Mouse (Mus musculus) monocyte, adult 2 months (primary cell): ENCODE results near the gene Olfr1230.

ENCODE experiments used
- DNase-seq, 2 experiments: peaks; one replicate each; pipeline ENCODE4 v3.0.0; 2022; ENCODE audit warnings: low spot score in 2 of 2, low read depth in 1 of 2

The Olfr1230 gene

DNA sequence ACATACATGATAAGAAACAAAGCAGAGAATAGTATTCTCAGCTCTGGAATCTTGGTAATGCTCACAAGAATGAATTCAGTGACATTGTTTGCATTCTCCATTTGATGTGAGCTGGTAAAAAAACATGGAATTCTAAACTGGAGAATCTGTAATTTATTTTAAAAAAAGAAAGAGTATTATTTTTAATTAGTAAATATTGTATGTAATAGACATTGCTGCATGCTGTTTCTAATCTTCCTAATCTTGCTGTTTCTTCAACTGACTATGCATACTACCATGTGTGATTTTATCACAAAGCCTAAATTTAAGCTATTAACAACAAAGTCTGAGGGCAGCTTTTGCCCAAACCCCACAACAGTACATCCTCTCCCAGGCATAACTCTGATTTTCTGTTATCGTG, at the start of gene Olfr1230:
Gene Olfr1230 (minus strand): TSS at position 101 of the 400 bp plus-strand sequence.
- DNase-seq, result no peak

DNA sequence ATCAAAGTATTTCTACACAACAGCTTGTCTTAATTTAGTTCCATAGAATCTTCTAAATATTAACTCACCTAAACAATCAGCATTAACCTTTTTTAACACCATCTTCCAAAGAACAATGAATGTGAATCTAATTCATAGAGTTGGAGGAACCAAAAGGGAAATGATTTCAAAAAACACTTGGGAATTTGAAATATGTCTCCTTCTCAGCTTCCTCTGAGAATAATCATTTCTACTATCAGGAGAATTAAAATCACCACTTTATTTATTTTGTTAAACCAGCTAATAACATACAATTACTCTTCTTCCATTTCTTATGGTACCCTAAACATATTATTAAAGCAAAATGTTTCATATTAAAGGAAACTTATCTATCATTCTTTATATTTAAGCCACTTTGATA, 45.2 kb upstream of the Olfr1230 start, which contains the start of gene Olfr1233:
Gene Olfr1233 (minus strand): TSS at position 101 of the 400 bp plus-strand sequence.
- no peak for DNase-seq

DNA sequence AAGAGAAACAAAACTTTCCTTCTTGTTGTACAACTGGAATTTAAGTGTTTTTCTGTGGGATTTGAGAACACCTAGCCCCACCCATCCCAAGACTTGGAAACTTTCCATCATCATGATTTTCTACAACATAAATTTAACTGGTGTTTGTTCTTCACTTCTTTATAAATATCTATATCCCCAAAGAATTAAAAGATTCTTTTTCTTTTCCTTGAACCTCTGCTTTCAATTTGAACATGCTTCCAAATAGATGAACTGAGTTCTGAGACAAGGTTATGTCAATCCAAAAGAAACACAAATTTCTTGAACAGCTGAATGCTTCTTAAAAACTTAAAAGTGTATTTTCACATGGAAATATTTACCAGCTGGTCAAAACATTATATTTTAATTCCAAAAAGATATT, 32.5 kb upstream of the Olfr1230 start, which contains the start of gene Olfr1232:
Gene Olfr1232 (minus strand): TSS at position 101 of the 400 bp plus-strand sequence.
- no peak for DNase-seq

DNA sequence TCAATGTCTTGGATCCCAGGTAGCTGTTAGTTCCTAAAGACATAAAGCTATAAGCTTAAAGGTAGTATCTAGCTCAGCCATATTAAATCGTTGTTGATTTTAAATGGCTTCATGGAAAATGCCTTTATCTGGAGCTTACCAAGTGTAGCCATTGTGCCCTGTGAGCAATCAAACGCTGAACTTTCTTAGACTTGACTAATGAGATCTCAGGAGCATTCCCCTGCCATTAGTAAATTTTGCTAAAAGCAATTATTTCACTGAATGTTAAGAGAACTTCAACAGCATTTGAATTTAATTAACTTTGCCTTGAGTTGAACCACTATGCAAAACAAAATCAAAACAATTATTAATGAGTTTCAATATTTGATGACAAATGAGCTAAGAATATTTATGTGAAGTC, 9.9 kb upstream of the Olfr1230 start, which contains the start of gene Olfr1231:
Gene Olfr1231 (minus strand): TSS at position 101 of the 400 bp plus-strand sequence.
- DNase-seq, result no peak

DNA sequence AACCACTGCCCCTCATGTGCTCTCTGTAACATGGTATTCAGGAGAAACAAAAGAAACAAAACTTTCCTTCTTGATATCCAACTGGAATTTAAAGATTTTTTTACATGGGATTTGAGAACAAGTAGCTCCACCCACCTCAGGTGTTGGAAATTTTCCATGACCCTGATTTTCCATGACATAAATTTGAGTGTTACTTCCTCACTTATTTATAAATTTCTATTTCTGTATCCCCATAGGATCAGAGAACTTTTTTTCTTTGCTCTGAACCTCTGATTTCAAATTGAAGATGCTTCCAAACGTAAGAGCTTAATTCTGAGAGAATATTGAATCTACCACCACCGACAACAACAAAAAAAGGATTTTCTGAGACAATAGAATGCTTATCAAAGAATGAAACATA, 9.2 kb downstream of the Olfr1230 start, which contains the start of gene Olfr1229:
Gene Olfr1229 (minus strand): TSS at position 101 of the 400 bp plus-strand sequence.
- DNase-seq, result no peak

DNA sequence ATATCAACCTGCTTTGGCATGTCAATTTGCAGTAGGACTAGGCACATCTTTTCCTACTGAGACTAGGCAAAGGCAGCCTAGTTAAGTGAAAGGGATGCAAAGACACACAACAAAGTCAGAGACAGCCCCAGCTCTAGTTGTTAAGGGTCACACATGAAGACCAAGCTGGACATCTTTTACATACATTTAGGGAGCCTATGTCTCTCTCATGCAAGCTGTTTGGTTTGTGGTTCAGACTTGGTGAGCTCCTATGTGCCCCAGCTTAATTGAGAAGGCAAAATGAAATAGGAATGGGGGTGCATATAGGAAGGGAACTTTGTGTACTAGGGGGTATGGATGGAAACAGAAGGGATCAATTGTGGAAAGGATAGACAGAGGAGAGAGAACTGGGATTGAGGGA, 43.1 kb downstream of the Olfr1230 start, which contains the start of gene Olfr1228:
Gene Olfr1228 (minus strand): TSS at position 101 of the 400 bp plus-strand sequence.
- no peak for DNase-seq
